Mouse (Mus musculus): Measurements from ENCODE around the gene Ppp1r14a. TPM values are rescaled to one million over a fixed set of nuclear protein-coding genes. Genes with fewer than 3 reads are reported as not detected.
A peak's percentile ranks its signal among the peaks of the same experiment; 100 is the strongest.

The Ppp1r14a gene
- total RNA-seq, 2 experiments from 2014 or later = 20.8 to 21.6 TPM

DNA sequence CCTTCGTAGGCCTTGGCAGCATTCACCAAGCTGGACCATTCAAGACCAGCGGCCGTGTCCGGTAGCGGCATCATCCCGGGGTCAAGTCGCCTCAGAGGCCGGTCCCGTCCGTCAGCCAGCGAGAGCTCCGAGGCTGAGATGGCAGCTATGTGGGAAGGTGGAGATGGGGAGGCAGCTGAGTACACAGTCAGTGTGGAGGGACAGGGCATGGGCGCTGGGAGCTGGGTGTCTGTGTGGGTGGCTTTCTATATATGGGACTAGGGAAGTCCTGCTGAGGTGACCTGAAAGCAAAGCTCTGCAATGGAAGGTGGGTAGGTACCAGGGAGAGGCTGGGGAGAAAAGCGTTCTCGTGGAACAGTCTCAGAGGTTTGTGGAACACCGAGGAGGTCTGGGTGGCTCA is 39.9 kb downstream of the Ppp1r14a start:
- no peak for TF ChIP-seq CTCF (conservative IDR thresholded peaks at IDR 0.05)
- no peak for DNase-seq (ENCODE audit: low spot score in 2 of 2)
- Histone ChIP-seq H3K4me3 (no peak overlapping the region), H3K27ac (peak overlapping the region; percentile 88)

DNA sequence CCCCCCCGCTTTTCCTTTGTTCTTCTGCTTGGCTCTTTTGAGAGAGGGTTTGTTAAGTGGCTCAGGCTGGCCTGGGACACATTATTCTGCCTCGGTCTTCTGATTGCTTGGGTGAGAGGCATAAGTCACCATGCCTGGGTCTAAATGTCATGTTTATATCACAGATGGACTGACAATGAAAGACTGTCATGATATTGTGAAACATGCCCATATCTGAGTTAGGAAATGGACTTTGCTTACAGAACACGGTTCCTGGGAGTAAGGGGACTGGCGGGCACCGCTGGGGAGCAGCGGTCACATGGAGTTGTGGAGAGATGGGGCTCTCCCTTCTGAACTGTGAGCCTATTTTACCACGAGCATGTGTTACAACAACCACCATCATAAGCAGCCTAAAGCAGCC is 45.0 kb downstream of the Ppp1r14a start:
- no peak for TF ChIP-seq CTCF (conservative IDR thresholded peaks at IDR 0.05)
- no peak overlapping the region for H3K4me3 ChIP-seq
- no peak for DNase-seq (ENCODE audit: low spot score in 2 of 2)
- peak overlapping the region; percentile 72; the same call in 1 of the 2 replicates for H3K27ac ChIP-seq

DNA sequence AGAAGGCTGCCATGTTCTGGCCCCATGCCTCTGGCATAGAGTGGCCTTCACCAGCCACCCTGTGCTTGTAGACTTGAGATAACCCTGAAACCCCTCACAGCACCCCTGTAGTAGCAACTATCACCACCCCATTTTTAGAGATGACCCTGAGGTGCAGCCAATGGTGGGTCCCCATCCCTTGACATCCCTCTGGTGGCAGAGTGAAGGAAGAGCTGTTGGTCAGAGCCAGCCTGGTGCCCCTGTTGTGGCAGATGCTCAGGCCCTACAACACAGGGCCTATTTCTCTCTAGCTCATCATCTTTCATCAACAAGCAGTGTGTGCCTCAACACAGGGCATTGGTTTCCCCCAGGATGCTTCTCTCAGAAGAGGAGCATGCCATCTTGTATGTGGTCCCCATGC is 46.2 kb downstream of the Ppp1r14a start:
- Histone ChIP-seq H3K27ac (peak overlapping the region; percentile 72), H3K4me3 (no peak overlapping the region)
- no peak for DNase-seq (ENCODE audit: low spot score in 2 of 2)
- TF ChIP-seq CTCF (conservative IDR thresholded peaks at IDR 0.05) = peak; percentile 67

DNA sequence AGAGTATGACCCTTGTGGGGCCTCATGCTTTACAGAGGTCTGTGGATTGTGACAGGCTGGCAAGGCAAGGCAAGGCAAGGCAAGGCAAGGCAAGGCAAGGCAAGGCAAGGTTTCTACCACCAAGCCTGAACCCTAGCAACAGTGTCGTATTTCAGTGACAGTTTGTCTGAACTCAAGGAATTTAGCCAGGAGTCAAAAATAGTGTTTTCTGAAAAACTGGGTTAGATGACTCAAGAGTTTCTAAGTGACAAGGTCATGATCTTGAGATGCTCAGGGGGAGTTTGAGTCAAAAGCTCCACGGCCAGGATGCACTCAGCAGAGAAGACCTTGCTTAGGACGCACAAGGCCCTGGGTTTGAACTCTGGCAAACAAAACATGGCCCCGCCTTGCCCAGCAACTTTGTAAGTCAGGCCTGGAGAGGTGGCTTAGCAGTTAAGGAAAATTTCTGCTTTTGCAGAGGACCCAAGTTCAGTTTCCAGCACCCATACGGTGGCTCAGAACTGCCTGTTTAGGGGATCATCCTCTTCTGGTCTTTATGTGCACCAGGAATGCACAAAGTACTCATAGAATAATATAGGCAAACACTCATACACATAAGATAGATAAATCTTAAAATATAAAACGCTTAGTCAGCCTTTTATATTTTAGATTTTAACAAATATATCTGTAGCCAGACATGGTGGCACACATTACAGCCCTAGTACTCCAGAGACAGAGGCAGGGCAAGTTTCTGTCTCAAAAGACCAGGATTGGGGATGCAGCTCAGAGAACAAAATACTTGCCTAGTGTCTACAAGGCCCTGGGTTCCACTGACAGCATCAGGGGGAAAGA is 46.9 kb downstream of the Ppp1r14a start:
- H3K4me3 ChIP-seq = no peak overlapping the region
- peak overlapping the region; percentile 72; the same call in 1 of the 2 replicates for H3K27ac ChIP-seq
- no peak for TF ChIP-seq CTCF (conservative IDR thresholded peaks at IDR 0.05)
- DNase-seq (ENCODE audit: low spot score in 2 of 2) = no peak

DNA sequence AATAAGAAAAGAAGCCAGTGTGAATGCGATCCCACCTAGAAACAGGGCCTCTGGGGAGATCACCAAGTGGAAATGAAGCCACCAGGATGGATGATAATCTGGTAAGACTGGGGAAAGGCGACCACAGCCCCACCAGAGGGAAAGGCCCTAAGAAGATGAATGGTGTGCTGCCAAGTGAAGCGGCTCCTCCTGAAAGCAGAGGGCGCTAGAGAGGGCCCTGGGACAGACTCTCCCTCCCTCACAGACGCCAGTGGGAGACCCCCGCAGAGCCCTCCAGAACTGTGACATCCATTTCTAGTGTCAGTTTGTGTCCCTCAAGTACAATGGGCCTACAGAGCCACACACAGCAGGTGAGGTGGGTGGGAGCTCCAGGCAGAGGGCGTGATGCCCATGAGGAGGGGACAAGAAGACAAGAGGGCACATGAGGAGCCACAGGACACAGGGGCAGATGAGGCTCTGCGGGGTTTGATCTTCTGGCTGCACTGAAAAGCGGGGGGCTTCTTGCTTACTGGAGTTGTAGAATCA is 47.7 kb downstream of the Ppp1r14a start:
- no peak overlapping the region for H3K27ac ChIP-seq
- no peak overlapping the region for H3K4me3 ChIP-seq
- peak; percentile 61 for TF ChIP-seq CTCF (conservative IDR thresholded peaks at IDR 0.05)

DNA sequence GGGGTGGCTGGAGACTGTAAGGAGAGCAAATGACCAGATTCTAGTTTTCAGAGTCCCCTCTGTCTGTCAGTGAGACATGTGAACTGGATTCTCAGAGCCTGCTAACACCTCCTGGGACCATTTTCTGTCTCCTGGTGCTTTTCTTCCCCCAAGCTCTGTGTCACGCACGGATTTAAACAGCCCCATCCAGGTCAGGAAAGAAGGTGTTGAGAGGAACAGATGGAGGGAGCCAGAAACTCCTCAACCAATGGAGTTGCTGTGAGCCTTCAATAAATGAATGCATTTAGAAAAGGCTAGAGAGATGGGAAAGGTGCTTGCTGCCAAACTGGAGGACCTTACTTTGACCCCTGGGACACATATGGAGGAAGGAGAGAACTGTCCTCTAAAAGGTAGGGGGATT is 48.7 kb downstream of the Ppp1r14a start:
- Histone ChIP-seq H3K4me3 (no peak overlapping the region), H3K27ac (no peak overlapping the region)
- no peak for TF ChIP-seq CTCF (conservative IDR thresholded peaks at IDR 0.05)
- no peak for DNase-seq (ENCODE audit: low spot score in 2 of 2)

More for the DNA sequence above, 47.7 kb downstream of the Ppp1r14a start:
- DNase-seq (ENCODE audit: low spot score in 2 of 2) = no peak

DNA sequence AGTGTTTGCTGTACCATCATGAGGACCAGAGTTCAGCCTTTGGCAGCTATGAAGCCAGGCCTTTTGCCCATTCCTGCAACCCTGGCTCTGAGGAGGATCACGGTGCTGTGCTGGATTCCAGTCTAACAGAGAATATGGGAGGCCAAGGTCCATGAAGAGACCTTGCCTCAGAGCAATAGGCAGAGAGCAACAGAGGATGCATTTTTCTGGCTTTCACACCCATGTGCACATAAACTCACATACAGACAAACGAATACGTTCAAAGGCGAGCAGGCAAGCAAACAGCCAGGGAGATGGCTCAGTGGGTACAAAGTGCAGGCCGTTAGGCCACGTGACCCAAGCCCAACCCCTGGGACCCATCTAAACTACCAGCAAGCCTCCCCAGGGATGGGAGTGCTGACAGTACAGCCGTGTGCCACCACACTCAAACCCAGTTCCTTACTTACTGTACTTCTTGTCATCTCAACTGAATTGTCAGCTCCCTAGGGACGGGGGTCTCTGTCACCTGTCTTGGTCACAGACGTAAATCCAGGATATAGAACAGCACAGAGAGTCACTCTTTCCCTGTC is 49.3 kb downstream of the Ppp1r14a start:
- no peak for DNase-seq (ENCODE audit: low spot score in 2 of 2)
- Histone ChIP-seq H3K27ac (no peak overlapping the region), H3K4me3 (no peak overlapping the region)
- TF ChIP-seq CTCF (conservative IDR thresholded peaks at IDR 0.05) = no peak

DNA sequence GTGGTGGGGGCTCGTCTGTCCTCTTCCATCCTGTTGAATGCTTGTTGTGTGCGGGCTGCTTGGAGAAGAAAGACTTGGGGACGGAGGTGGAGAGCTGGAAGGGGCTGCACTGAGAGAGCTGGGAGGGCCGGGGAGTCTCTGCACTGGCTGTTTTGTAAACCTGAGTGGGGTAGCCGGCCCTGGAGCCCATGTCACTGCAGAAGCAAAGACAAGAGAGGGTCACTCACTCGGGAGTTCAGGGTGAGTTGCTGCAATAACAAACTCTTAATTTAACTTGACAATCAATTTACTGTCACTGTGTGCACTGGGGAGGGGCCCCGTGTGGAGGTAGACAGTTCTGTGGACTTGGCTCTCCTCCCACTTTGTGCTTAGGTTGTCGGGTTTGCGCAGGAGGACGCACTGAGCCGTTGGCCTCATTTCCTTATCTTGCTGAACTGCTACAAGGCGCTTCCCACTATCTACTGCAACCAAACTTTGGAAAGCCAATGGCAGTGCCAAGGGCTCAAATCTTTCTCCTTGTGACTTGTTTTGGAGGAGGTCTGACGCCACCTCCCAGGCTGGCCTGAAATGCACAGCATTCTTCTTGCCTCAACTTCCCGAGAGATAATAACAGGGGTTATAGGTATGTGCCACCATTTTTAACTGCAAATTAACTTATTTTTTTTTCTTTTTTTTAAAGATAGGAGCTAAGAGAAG is 50.0 kb downstream of the Ppp1r14a start:
- DNase-seq (ENCODE audit: low spot score in 2 of 2) = no peak
- H3K27ac ChIP-seq = no peak overlapping the region
- TF ChIP-seq CTCF (conservative IDR thresholded peaks at IDR 0.05) = no peak
- no peak overlapping the region for H3K4me3 ChIP-seq

DNA sequence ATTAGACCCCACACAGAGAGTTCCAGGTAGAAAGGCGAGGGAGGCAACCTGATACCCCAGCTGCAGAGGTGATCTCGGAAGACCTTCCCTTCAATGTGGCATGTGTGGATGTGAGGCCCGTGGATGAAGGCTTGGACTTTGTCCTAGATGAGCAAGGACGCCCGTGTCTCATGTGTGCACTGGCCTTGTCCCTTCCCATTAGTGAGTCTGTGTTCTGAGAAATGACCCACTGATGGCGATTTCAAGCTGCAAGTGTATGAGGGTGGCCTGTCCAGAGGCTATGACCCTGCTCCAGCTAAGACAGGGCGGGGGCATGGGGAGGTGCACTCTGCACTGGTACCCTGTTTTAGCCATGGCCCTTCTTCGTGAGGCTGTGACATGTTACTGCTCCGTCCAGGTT is 51.1 kb downstream of the Ppp1r14a start:
- no peak for DNase-seq (ENCODE audit: low spot score in 2 of 2)
- H3K4me3 ChIP-seq = no peak overlapping the region
- TF ChIP-seq CTCF (conservative IDR thresholded peaks at IDR 0.05) = no peak
- H3K27ac ChIP-seq = no peak overlapping the region

DNA sequence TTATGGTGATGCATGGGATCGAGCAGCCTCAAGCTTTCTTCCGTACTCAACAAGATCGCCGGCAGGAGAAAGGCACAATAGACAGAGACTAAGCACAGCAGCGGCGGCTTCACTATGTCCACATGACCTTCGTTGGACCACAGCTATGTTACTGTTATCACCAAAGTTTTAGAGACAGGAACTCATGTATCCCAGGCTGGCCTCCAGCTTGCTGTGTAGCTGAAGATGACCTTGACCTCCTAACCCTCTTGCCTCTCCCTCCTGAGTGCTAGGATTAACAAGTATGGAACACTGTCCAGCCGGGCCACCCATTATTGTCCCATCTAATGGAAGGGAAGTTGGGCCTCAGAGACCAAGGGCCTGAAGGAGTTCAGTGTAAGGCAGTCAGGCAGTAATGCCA is 51.7 kb downstream of the Ppp1r14a start:
- peak overlapping the region; percentile 81; the same call in 1 of the 2 replicates for H3K27ac ChIP-seq
- H3K4me3 ChIP-seq = no peak overlapping the region
- no peak for TF ChIP-seq CTCF (conservative IDR thresholded peaks at IDR 0.05)
- no peak for DNase-seq (ENCODE audit: low spot score in 2 of 2)

DNA sequence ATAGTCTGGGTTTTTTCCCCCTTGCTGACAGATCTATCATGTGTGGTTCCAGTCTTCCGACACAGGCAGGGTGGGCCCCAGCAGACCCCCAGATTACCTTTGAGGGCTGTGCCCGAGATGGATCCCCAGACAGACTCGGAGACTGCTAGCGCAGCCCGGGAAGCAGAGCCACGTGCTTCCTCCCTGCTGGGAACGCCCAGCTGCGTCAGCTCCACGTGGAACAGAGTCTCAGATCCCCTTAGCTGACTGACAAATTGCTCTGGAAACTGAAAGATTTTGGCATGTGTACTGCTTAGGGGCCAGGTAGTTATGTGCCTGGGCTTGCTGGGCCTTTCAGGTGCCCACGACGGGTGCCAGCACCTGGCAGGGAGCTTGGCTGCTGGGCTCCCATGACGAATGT is 52.6 kb downstream of the Ppp1r14a start:
- Histone ChIP-seq H3K4me3 (no peak overlapping the region), H3K27ac (peak overlapping the region; percentile 81)
- no peak for TF ChIP-seq CTCF (conservative IDR thresholded peaks at IDR 0.05)
- DNase-seq (ENCODE audit: low spot score in 2 of 2) = no peak

DNA sequence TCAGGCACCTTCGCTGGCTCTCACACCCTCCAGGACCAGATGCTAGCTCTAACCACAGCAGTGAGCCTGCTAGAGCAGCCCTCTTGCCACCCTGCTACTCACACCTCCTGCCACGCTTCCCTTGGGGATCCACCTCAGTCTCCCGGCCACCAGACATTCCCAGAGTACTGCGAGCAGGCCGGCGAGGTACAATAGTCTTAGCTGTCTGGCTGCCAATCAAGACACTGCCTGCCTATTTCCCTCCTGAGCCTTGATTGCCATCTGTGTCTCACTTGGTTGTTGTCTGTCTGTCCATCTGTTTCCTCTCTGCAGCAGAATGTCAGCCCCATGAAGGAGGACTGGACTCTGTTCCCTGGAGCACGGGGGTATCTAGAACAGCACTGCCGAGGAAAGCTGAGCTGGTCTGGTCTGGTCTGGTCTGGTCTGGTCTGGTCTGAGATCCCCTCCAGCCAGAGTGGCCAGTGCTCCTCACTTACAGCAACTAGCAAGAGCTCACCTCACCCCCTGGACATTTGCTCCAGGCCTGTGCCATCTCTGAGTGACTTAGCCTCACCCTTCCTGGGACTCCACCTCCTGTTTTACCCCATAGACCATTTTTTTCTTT is 53.5 kb downstream of the Ppp1r14a start:
- Histone ChIP-seq H3K27ac (peak overlapping the region; percentile 81), H3K4me3 (no peak overlapping the region)
- TF ChIP-seq CTCF (conservative IDR thresholded peaks at IDR 0.05) = no peak
- DNase-seq (ENCODE audit: low spot score in 2 of 2) = peak; percentile 50 to 58

Other genes starting within 250 kb of the Ppp1r14a start
- gene Ryr1, start 164.1 kb upstream of the Ppp1r14a start, total RNA-seq (2021) = 10 to 100 TPM; 19.6 to 23.3 TPM
- under 1 TPM; 0.91 to 0.97 TPM for gene Rasgrp4, start 154.5 kb upstream of the Ppp1r14a start, total RNA-seq (2021)
- 10 to 100 TPM; 28.1 to 29.3 TPM for gene Fam98c, start 133.1 kb upstream of the Ppp1r14a start, total RNA-seq (2021)
- under 1 TPM; 0.88 to 0.95 TPM for gene Ggn, start 119.1 kb upstream of the Ppp1r14a start, total RNA-seq (2021)
- gene Spred3, start 118.9 kb upstream of the Ppp1r14a start, total RNA-seq (2021) = 10 to 100 TPM; 46.9 to 48.1 TPM
- gene Psmd8, start 108.6 kb upstream of the Ppp1r14a start, total RNA-seq (2021) = 100 to 1,000 TPM; 131 to 133 TPM
- 1 to 10 TPM; 1.2 to 2.4 TPM for gene Catsperg1, start 75.3 kb upstream of the Ppp1r14a start, total RNA-seq (2021)
- 1 to 10 TPM; 2.2 to 2.4 TPM for gene Kcnk6, start 56.8 kb upstream of the Ppp1r14a start, total RNA-seq (2021)
- 10 to 100 TPM; 40.7 to 42.9 TPM for gene Yif1b, start 51.0 kb upstream of the Ppp1r14a start, total RNA-seq (2021)
- gene 2200002D01Rik, start 40.8 kb upstream of the Ppp1r14a start, total RNA-seq (2021) = under 1 TPM in 1 of 2 experiments, not detected in 1; 0.36 TPM
- 10 to 100 TPM; 18.3 to 21.7 TPM for gene Spint2, start 7.4 kb upstream of the Ppp1r14a start, total RNA-seq (2021)
- gene Dpf1, start 14.6 kb downstream of the Ppp1r14a start, total RNA-seq (2021) = 100 to 1,000 TPM; 106 to 113 TPM
- gene Sipa1l3, start 229.3 kb downstream of the Ppp1r14a start, total RNA-seq (2021) = 100 to 1,000 TPM; 240 to 260 TPM